Mouse (Mus musculus) liver, embryonic 15.5 days (tissue): ENCODE data around the gene S100a6. TPM values are rescaled to one million over a fixed set of nuclear protein-coding genes. Genes with fewer than 3 reads are reported as not detected.

ENCODE experiments used
- ATAC-seq: fragments of 200-750 bp; cut with Nextera tagmentation; 2 replicates; pipeline ENCODE4 v1.8.0; 2017; ENCODE audit warnings: moderate number of reproducible peaks, mild to moderate bottlenecking, moderate library complexity; ENCODE audit not compliant: insufficient read depth
- H3K27ac ChIP-seq: fragments of 300-500 bp; sonication (generic); replicated peaks from 2 replicates; pipeline ENCODE4 v1.5.1; 2015; ENCODE audit warnings: mild to moderate bottlenecking, inconsistent platforms
- H3K27me3 ChIP-seq: fragments of 300-500 bp; sonication (generic); 2 replicates; pipeline ENCODE4 v1.6.1; 2015; ENCODE audit warnings: mild to moderate bottlenecking, inconsistent platforms
- H3K36me3 ChIP-seq: fragments of 300-500 bp; sonication (generic); replicated peaks from 2 replicates; pipeline ENCODE4 v1.6.1; 2015; ENCODE audit warnings: moderate library complexity, mild to moderate bottlenecking, inconsistent platforms
- H3K4me1 ChIP-seq: fragments of 300-500 bp; sonication (generic); replicated peaks from 2 replicates; pipeline ENCODE4 v1.6.1; 2015; ENCODE audit warnings: inconsistent platforms
- H3K4me2 ChIP-seq: fragments of 300-500 bp; sonication (generic); 2 replicates; pipeline ENCODE4 v1.6.1; 2015; ENCODE audit warnings: moderate library complexity, mild to moderate bottlenecking, inconsistent platforms
- H3K4me3 ChIP-seq: fragments of 300-500 bp; sonication (generic); replicated peaks from 2 replicates; pipeline ENCODE4 v1.5.1; 2015; ENCODE audit warnings: mild to moderate bottlenecking, inconsistent platforms
- H3K9ac ChIP-seq: fragments of 300-500 bp; sonication (generic); 2 replicates; pipeline ENCODE4 v1.6.1; 2015; ENCODE audit warnings: moderate library complexity, mild to moderate bottlenecking, inconsistent platforms
- H3K9me3 ChIP-seq: fragments of 300-500 bp; sonication (generic); replicated peaks from 2 replicates; pipeline ENCODE4 v1.6.1; 2016; ENCODE audit warnings: inconsistent platforms
- WGBS: fragments of 180-500 bp; shearing (Covaris S2); methylation state at CpG from one replicate; pipeline ENCODE4 v1.1.7; 2015; ENCODE audit warnings: mixed read lengths; ENCODE audit not compliant: insufficient replicate concordance; 5-methylcytosine and 5-hydroxymethylcytosine counted together
- polyA plus RNA-seq: library from polyadenylated mRNA; unstranded; fragments of >200 nt; fragmentation: Nextera tagmentation; extraction: Ambion mirVana; gene quantifications from 2 replicates; pipeline ENCODE4 v1.2.1, GENCODE M21; 2015

Gene S100a6
- polyA plus RNA-seq, 1 experiment from 2014 or later: 15.9 TPM

DNA sequence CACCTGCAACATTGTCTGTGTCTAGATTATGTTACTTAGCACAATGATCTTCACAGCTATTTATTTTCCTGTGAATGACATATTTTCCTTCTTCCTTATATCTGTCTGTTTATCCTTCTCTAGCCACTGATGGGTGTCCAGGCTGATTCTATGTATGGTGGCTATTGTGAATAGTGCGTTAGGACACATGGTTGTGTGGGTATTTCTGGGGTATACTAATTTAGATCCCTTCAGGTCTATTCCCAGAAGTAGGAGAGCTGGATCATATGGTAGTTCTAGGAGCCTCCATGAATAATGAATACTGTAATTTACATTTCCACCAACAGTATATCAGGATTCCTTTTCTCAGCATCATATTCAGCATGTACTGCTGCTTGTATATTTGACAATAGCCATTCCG, 37.1 kb downstream of the S100a6 start:
- no peak overlapping the region for H3K4me2 ChIP-seq
- H3K4me1 ChIP-seq: no peaks in the 10 kb centered on the region
- H3K27me3 ChIP-seq: no peaks in the 10 kb centered on the region
- 57% methylated on average over 2 of the region's 2 CpGs for WGBS
- ATAC-seq: no peak
- H3K27ac ChIP-seq: no peak overlapping the region
- no peak overlapping the region for H3K4me3 ChIP-seq
- H3K9ac ChIP-seq: no peak overlapping the region
- no peaks in the 10 kb centered on the region for H3K36me3 ChIP-seq
- H3K9me3 ChIP-seq: no peaks in the 10 kb centered on the region

DNA sequence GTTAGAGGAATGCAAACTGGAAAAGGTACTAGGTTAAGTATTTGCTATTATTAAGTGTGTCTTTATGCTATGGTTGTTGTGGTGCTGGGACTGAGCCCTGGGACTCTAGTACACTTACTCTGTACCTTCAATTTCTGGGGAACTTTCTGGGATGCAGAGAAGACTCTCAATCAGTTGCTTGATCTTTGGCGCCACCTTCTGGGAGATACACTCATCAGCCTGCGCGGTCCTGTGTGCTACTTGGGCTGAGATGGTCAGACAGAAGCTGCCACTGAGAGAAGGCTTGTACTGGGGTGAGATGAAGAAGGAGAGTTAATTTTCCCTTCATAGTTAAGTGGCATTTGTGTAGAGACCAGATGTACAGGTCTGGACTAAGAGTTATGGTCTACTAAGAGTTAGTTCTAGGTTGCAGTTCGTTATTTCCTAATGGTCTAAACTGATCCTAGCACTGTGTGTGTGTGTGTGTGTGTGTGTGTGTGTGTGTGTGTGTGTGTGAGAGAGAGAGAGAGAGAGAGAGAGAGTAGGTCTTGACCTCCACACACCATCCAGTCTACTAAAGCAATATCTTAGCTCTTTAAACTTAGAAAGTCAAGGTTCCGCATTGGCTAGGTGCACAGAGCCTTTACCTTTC, 40.3 kb downstream of the S100a6 start:
- Histone ChIP-seq H3K36me3 (no peaks in the 10 kb centered on the region), H3K9me3 (no peaks in the 10 kb centered on the region), H3K4me1 (no peaks in the 10 kb centered on the region), H3K27me3 (no peaks in the 10 kb centered on the region), H3K4me3 (no peak overlapping the region), H3K27ac (no peak overlapping the region), H3K9ac (no peak overlapping the region), H3K4me2 (no peak overlapping the region)
- 27% methylated on average over 5 of the region's 5 CpGs for WGBS
- ATAC-seq: no peak

DNA sequence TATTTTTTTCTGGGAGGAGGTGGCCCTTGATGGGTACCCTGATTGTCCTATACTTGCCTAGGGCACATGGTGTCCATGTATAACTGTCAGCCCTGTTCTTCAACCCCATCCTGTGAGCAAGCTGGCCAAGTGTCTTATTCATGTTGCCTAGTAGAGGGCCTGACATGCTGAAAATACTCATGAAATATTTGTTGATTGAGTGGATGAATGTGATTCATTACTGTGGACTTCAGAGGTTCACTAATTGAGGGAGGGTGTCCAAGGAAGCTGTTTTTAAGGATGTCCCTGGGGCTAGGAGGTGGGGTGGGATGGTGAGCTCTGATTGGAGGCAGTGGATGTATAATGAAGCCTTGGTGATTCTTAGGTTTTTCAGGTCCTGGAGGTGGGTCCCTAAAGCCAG, 41.0 kb downstream of the S100a6 start, which contains the start of gene S100a7a:
Gene S100a7a, plus strand, starts transcription at position 301 of the 400 bp plus-strand sequence.
- Histone ChIP-seq H3K36me3 (no peaks in the 10 kb centered on the region), H3K4me2 (no peak within 1 kb of the TSS), H3K4me3 (no peak within 1 kb of the TSS), H3K4me1 (no peaks in the 10 kb centered on the region), H3K9ac (no peak within 1 kb of the TSS), H3K27ac (no peak within 1 kb of the TSS), H3K27me3 (no peaks in the 10 kb centered on the region), H3K9me3 (no peaks in the 10 kb centered on the region)
- no peak for ATAC-seq

DNA sequence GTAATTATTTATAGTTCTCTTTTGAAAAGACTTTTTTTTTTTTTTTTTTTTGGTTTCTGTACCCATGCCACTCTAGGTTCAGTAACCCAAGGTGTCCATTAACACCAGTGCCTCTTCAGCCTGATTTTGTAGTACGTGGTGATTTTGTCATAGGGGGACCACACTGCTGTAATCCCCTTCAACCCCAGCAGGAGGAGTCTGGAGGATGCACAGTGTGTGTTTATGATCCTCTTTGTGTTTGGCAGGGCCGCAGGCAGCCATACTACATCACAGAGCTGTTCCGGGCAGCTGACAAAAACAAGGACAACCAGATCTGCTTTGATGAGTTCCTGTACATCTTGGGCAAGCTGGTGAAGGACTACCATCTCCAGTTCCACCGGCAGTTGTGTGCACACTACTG, 44.7 kb downstream of the S100a6 start:
- Histone ChIP-seq H3K4me1 (no peaks in the 10 kb centered on the region), H3K4me3 (no peak overlapping the region), H3K36me3 (no peaks in the 10 kb centered on the region), H3K9me3 (no peaks in the 10 kb centered on the region), H3K4me2 (no peak overlapping the region), H3K27ac (no peak overlapping the region), H3K27me3 (no peaks in the 10 kb centered on the region), H3K9ac (no peak overlapping the region)
- ATAC-seq: no peak
- 50% methylated on average over 4 of the region's 4 CpGs for WGBS

DNA sequence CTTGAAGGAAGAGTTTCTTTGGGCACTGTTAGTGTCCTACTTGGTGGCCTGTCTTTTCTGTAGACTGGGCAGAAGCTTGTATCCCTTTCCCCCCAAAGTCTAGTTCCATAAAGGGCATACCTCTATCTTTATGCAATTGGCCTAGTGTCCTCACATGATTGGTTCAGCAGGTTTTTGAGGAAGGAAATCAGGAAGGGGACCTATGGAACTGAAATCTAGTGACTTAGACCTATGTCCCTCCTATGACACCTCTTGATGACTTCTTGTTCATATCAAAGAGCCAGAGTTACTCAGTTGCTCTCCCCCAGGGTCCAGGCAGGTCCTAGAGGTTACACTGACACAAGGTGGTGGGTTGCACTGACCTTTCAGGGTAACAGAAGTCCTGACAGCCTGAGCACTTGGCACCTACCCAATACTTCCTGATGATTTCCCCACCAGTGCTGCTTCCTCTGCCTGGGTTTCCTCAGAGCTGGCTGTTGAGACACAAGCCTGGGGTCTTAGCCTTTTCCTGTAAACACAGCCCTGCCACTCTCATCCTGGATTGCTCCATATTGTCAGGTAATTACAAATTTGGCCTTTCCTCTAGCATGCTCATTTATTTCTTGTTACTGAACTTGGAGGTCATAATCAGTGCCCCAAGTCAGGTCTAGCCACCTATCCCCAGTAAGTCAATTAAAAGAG, 46.8 kb downstream of the S100a6 start:
- no peaks in the 10 kb centered on the region for H3K9me3 ChIP-seq
- no peaks in the 10 kb centered on the region for H3K4me1 ChIP-seq
- no peaks in the 10 kb centered on the region for H3K27me3 ChIP-seq
- ATAC-seq: no peak
- H3K27ac ChIP-seq: no peak overlapping the region
- H3K4me2 ChIP-seq: no peak overlapping the region
- H3K4me3 ChIP-seq: no peak overlapping the region
- no peak overlapping the region for H3K9ac ChIP-seq
- no peaks in the 10 kb centered on the region for H3K36me3 ChIP-seq

DNA sequence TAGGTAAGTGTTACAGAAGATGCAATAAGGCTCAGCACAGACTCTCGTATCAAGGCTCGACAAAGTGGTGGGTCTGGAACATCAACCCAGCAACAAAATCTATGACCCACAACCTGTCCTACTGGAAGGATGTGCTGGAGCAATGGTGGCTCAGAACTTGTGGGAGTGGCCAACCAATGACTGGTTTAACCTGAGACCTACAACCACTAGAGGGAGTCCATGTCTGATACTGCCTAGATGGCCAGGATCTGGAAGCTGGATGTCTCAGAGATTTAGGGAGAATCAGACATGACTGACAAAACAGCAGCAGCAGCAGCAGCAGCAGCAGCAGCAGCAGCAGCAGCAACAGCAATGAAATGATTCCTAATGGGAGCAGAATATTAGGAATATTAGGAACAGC, 51.5 kb downstream of the S100a6 start:
- no peak overlapping the region for H3K27ac ChIP-seq
- 47% methylated on average over 2 of the region's 2 CpGs for WGBS
- H3K4me2 ChIP-seq: no peak overlapping the region
- no peaks in the 10 kb centered on the region for H3K36me3 ChIP-seq
- H3K9ac ChIP-seq: no peak overlapping the region
- H3K9me3 ChIP-seq: no peaks in the 10 kb centered on the region
- no peak for ATAC-seq
- no peaks in the 10 kb centered on the region for H3K4me1 ChIP-seq
- no peaks in the 10 kb centered on the region for H3K27me3 ChIP-seq
- H3K4me3 ChIP-seq: no peak overlapping the region

DNA sequence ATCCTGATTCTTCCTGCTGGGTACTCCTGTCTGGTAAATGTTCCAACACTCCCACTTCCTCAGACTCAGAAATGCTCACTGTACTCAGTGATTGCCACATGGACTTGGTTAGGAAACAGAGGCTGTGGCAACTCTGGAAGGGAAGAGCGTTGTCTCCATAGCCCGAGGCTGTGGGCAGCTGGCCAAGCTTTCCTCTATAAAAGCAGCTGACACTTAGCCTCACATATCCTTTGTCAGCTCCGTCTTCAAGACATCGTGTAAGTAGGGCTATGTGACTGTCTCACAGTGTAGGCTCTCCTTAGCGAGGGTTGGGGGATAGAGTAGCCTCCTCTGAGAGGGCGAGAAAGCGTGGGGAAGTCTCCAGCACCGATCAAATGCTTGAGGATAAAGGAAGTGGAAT, 56.2 kb downstream of the S100a6 start, which contains the start of gene S100a8:
Gene S100a8, plus strand, starts transcription at position 133 of the 400 bp plus-strand sequence.
- ATAC-seq: peak; percentile 37; the same call in 1 of the 2 replicates
- Histone ChIP-seq H3K4me3 (peak within 1 kb of the TSS; percentile 20), H3K27ac (no peak within 1 kb of the TSS), H3K4me1 (no peaks in the 10 kb centered on the region), H3K4me2 (no peak within 1 kb of the TSS), H3K36me3 (no peaks in the 10 kb centered on the region), H3K9me3 (no peaks in the 10 kb centered on the region), H3K27me3 (no peaks in the 10 kb centered on the region), H3K9ac (no peak within 1 kb of the TSS)
- 41% methylated on average over 8 of the region's 8 CpGs for WGBS

Other genes starting within 250 kb of the S100a6 start
- gene Slc27a3, start 222.9 kb upstream of the S100a6 start, polyA plus RNA-seq: 1.5 and 1.7 TPM in 2 replicates
- gene Ints3, start 179.3 kb upstream of the S100a6 start, polyA plus RNA-seq: 9.2 and 9.9 TPM in 2 replicates
- gene Npr1, start 147.0 kb upstream of the S100a6 start, polyA plus RNA-seq: 3.7 and 4.8 TPM in 2 replicates
- 48.2 and 50.8 TPM in 2 replicates for gene Ilf2, start 136.8 kb upstream of the S100a6 start, polyA plus RNA-seq
- 16.2 and 17.8 TPM in 2 replicates for gene Snapin, start 121.8 kb upstream of the S100a6 start, polyA plus RNA-seq
- gene Chtop, start 103.4 kb upstream of the S100a6 start, polyA plus RNA-seq: 49.8 and 51.6 TPM in 2 replicates
- gene S100a1, start 98.5 kb upstream of the S100a6 start, polyA plus RNA-seq: 24.3 and 24.4 TPM in 2 replicates
- gene S100a13, start 98.4 kb upstream of the S100a6 start, polyA plus RNA-seq: 16.1 and 18.9 TPM in 2 replicates
- not detected in 2 replicates for gene S100a14, start 86.0 kb upstream of the S100a6 start, polyA plus RNA-seq
- 32.3 and 34.4 TPM in 2 replicates for gene S100a16, start 75.6 kb upstream of the S100a6 start, polyA plus RNA-seq
- gene S100a3, start 52.3 kb upstream of the S100a6 start, polyA plus RNA-seq: not detected in 2 replicates
- gene S100a2, start 22.6 kb upstream of the S100a6 start, polyA plus RNA-seq: not detected in 2 replicates
- gene Gm42674, start 11.0 kb upstream of the S100a6 start, polyA plus RNA-seq: not detected in 2 replicates
- 1.7 and 2.3 TPM in 2 replicates for gene S100a4, start 9.1 kb upstream of the S100a6 start, polyA plus RNA-seq
- gene S100a5, start 4.4 kb upstream of the S100a6 start, polyA plus RNA-seq: not detected in 2 replicates
- gene S100a7a, start 41.1 kb downstream of the S100a6 start, polyA plus RNA-seq: not detected in 2 replicates
- 1,899 and 2,323 TPM in 2 replicates for gene S100a8, start 56.1 kb downstream of the S100a6 start, polyA plus RNA-seq
- 1,494 and 1,522 TPM in 2 replicates for gene S100a9, start 82.8 kb downstream of the S100a6 start, polyA plus RNA-seq
- gene Pglyrp4, start 114.0 kb downstream of the S100a6 start, polyA plus RNA-seq: not detected in 2 replicates
- gene Gm5849, start 165.0 kb downstream of the S100a6 start, polyA plus RNA-seq: not detected in 2 replicates